Mouse (Mus musculus) kidney, embryonic 15.5 days (tissue): Measurements from ENCODE around the gene H2-M10.4. TPM values are rescaled to one million over a fixed set of nuclear protein-coding genes. Genes with fewer than 3 reads are reported as not detected.
"Not testable (repeated sequence)": the region's sequence is repeated elsewhere in the genome, so short reads cannot be mapped to it uniquely, and the experiment has no call there.

ENCODE experiments used
- ATAC-seq: fragments of 200-750 bp; cut with Nextera tagmentation; replicated peaks from 2 replicates; pipeline ENCODE4 v1.8.0; 2017; ENCODE audit warnings: moderate TSS enrichment; ENCODE audit not compliant: low FRiP score
- H3K27ac ChIP-seq: fragments of 300-500 bp; sonication (generic); 2 replicates; pipeline ENCODE4 v1.5.1; 2015; ENCODE audit warnings: mild to moderate bottlenecking, inconsistent platforms
- H3K27me3 ChIP-seq: fragments of 300-500 bp; sonication (generic); 2 replicates; pipeline ENCODE4 v1.6.1; 2015; ENCODE audit warnings: inconsistent platforms
- H3K36me3 ChIP-seq: fragments of 300-500 bp; sonication (generic); 2 replicates; pipeline ENCODE4 v1.6.1; 2015; ENCODE audit warnings: inconsistent platforms
- H3K4me1 ChIP-seq: fragments of 300-500 bp; sonication (generic); 2 replicates; pipeline ENCODE4 v1.6.1; 2015; ENCODE audit warnings: inconsistent platforms
- H3K4me2 ChIP-seq: fragments of 300-500 bp; sonication (generic); 2 replicates; pipeline ENCODE4 v1.6.1; 2015; ENCODE audit warnings: moderate library complexity, mild to moderate bottlenecking, inconsistent platforms
- H3K4me3 ChIP-seq: fragments of 300-500 bp; sonication (generic); replicated peaks from 2 replicates; pipeline ENCODE4 v1.5.1; 2015; ENCODE audit warnings: mild to moderate bottlenecking, inconsistent platforms
- H3K9ac ChIP-seq: fragments of 300-500 bp; sonication (generic); 2 replicates; pipeline ENCODE4 v1.6.1; 2015; ENCODE audit warnings: mild to moderate bottlenecking, inconsistent platforms
- H3K9me3 ChIP-seq: fragments of 300-500 bp; sonication (generic); replicated peaks from 2 replicates; pipeline ENCODE4 v1.6.1; 2016; ENCODE audit warnings: inconsistent platforms
- WGBS: fragments of 180-500 bp; shearing (Covaris S2); methylation state at CpG from one replicate; pipeline ENCODE4 v1.1.7; 2015; ENCODE audit warnings: mixed read lengths; 5-methylcytosine and 5-hydroxymethylcytosine counted together
- polyA plus RNA-seq: library from polyadenylated mRNA; unstranded; fragments of >200 nt; fragmentation: Nextera tagmentation; extraction: Ambion mirVana; gene quantifications from 2 replicates; pipeline ENCODE4 v1.2.1, GENCODE M21; 2015

H2-M10.4 gene
- polyA plus RNA-seq, result not detected in 2 replicates

DNA sequence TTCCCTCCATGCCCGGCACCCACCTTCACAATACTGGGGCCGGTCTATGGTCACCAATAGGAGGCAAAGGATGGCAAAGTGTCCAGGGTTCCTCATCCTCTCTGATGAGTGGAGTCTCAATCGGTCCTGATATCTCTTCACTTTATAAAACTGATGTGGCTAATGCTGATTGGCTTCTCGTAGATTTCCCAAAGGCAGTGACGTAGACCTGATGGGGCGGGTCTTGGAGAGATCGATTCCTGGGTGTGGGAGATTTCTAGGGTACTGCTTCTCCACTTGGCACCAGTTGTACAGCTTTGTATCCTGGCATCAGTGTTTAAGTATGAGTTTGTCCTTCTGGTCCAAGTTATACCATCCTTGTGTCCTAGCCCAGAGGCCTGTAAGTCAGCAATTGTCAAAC, at the start of gene H2-M10.4:
Gene H2-M10.4 (minus strand): TSS at position 101 of the 400 bp plus-strand sequence.
- no peak within 1 kb of the TSS for H3K9ac ChIP-seq
- H3K4me1 ChIP-seq, result no peaks in the 10 kb centered on the region
- ATAC-seq, result no peak
- no peaks in the 10 kb centered on the region for H3K9me3 ChIP-seq
- no peak within 1 kb of the TSS for H3K27ac ChIP-seq
- no peak within 1 kb of the TSS for H3K4me3 ChIP-seq
- H3K4me2 ChIP-seq, result no peak within 1 kb of the TSS
- no peaks in the 10 kb centered on the region for H3K27me3 ChIP-seq
- no peaks in the 10 kb centered on the region for H3K36me3 ChIP-seq
- 90% methylated on average over 7 of the region's 7 CpGs for WGBS

DNA sequence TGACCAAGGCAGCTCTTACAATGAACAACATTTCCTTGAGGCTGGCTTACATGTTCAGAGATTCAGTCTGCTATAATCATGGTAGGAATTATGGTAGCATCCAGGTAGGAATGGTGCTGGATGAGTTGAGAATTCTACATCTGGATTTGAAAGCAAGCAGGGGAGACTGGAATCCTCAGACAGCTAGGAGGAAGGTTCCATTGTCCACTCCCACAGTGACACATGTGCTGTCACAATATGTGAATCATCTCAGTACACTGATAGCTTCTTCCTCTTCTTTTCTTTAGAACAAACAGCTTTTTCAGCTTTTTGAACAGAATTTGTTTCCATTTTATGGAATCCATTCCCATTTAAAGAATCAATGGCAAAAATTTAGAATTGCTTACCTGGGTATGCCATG, 41.8 kb upstream of the H2-M10.4 start:
- H3K4me2 ChIP-seq, result no peak overlapping the region
- no peaks in the 10 kb centered on the region for H3K4me1 ChIP-seq
- no peak for ATAC-seq
- H3K36me3 ChIP-seq, result no peaks in the 10 kb centered on the region
- H3K27ac ChIP-seq, result no peak overlapping the region
- no peaks in the 10 kb centered on the region for H3K9me3 ChIP-seq
- H3K27me3 ChIP-seq, result no peaks in the 10 kb centered on the region
- H3K4me3 ChIP-seq, result no peak overlapping the region
- no peak overlapping the region for H3K9ac ChIP-seq

GRCm38 (mm10) chr17:36500435-36500834, 38.3 kb upstream of the H2-M10.4 start:
- 68% methylated on average over 1 of the region's 1 CpGs for WGBS
- Histone ChIP-seq H3K27ac (no peak overlapping the region), H3K27me3 (no peaks in the 10 kb centered on the region), H3K4me3 (no peak overlapping the region), H3K4me2 (no peak overlapping the region), H3K4me1 (no peaks in the 10 kb centered on the region), H3K9me3 (no peaks in the 10 kb centered on the region), H3K36me3 (no peaks in the 10 kb centered on the region), H3K9ac (no peak overlapping the region)
- ATAC-seq, result no peak

DNA sequence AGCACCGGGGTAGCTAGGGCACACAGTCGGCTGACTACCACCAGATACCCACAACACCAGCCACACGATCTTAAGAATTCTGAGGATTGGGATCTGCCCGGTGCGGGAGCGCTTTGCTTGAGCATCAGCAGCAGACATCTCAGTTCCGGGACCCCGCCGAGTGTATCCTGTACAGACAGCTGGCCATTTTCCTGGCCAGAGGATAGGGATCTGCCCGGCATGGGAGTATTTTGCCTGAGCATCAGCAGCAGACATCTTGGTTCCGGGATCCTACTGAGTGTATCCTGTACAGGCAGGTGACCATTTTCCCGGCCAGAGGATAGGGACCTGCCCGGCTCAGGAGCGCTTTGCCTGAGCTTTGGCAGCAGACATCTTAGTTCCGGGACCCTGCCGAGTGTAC, 26.0 kb upstream of the H2-M10.4 start:
- not testable (repeated sequence) for H3K4me2 ChIP-seq, H3K36me3 ChIP-seq, H3K27me3 ChIP-seq, H3K9ac ChIP-seq, H3K27ac ChIP-seq, H3K4me1 ChIP-seq, H3K9me3 ChIP-seq, ATAC-seq, H3K4me3 ChIP-seq
- 95% methylated on average over 16 of the region's 16 CpGs for WGBS

GRCm38 (mm10) chr17:36486687-36487230, 24.6 kb upstream of the H2-M10.4 start:
- ATAC-seq, result no peak
- Histone ChIP-seq H3K27ac (no peak overlapping the region), H3K9ac (no peak overlapping the region), H3K4me3 (no peak overlapping the region), H3K36me3 (no peaks in the 10 kb centered on the region), H3K9me3 (no peaks in the 10 kb centered on the region), H3K27me3 (no peaks in the 10 kb centered on the region), H3K4me2 (no peak overlapping the region), H3K4me1 (no peaks in the 10 kb centered on the region)
- WGBS, result 76% methylated on average over 1 of the region's 1 CpGs

GRCm38 (mm10) chr17:36483865-36484264, 21.7 kb upstream of the H2-M10.4 start:
- no peak overlapping the region for H3K9ac ChIP-seq
- H3K4me3 ChIP-seq, result no peak overlapping the region
- ATAC-seq, result no peak
- H3K36me3 ChIP-seq, result no peaks in the 10 kb centered on the region
- WGBS, result 86% methylated on average over 3 of the region's 3 CpGs
- H3K9me3 ChIP-seq, result no peaks in the 10 kb centered on the region
- H3K4me2 ChIP-seq, result no peak overlapping the region
- H3K27ac ChIP-seq, result no peak overlapping the region
- no peaks in the 10 kb centered on the region for H3K27me3 ChIP-seq
- H3K4me1 ChIP-seq, result no peaks in the 10 kb centered on the region

- no peaks in the 10 kb centered on the region for H3K4me1 ChIP-seq
Observed at GRCm38 (mm10) chr17:36456260-36456659, 5.9 kb downstream of the H2-M10.4 start.

DNA sequence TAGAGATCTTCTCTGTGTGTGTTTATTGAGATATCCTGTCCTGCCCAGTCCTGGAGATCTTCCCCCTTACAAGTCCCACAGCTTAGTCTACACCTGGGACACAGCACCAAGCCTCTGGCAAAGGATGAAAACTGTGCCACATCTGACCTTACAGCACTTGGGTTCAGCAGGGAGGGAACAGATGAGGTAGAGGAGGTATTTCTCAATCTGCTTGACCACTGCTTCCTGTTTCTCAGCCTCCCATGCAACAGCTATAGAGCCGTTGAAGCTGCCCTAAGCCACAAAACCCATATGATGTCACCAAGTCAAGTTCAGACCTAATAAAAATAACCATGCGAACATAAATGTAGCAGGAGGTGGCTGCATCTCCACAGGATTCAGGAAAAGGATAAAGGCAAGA, 30.7 kb downstream of the H2-M10.4 start:
- no peak overlapping the region for H3K4me3 ChIP-seq
- no peaks in the 10 kb centered on the region for H3K4me1 ChIP-seq
- 66% methylated on average over 2 of the region's 2 CpGs for WGBS
- H3K9me3 ChIP-seq, result no peaks in the 10 kb centered on the region
- no peaks in the 10 kb centered on the region for H3K36me3 ChIP-seq
- H3K27me3 ChIP-seq, result no peaks in the 10 kb centered on the region
- H3K9ac ChIP-seq, result no peak overlapping the region
- no peak overlapping the region for H3K4me2 ChIP-seq
- no peak for ATAC-seq
- H3K27ac ChIP-seq, result no peak overlapping the region

More at GRCm38 (mm10) chr17:36456260-36456659, 5.9 kb downstream of the H2-M10.4 start:
- no peak for ATAC-seq
- no peak overlapping the region for H3K27ac ChIP-seq
- no peaks in the 10 kb centered on the region for H3K9me3 ChIP-seq
- H3K36me3 ChIP-seq, result no peaks in the 10 kb centered on the region
- no peaks in the 10 kb centered on the region for H3K27me3 ChIP-seq
- WGBS, result 73% methylated on average over 4 of the region's 4 CpGs
- no peak overlapping the region for H3K4me3 ChIP-seq
- no peak overlapping the region for H3K9ac ChIP-seq
- H3K4me2 ChIP-seq, result no peak overlapping the region

GRCm38 (mm10) chr17:36418091-36418754, 43.9 kb downstream of the H2-M10.4 start:
- 0 out of 2 replicates have a peak, but pooled peaks have one; percentile 43 for ATAC-seq
- Histone ChIP-seq H3K36me3 (no peaks in the 10 kb centered on the region), H3K9me3 (no peaks in the 10 kb centered on the region), H3K9ac (no peak overlapping the region), H3K4me3 (no peak overlapping the region), H3K27me3 (no peaks in the 10 kb centered on the region), H3K27ac (no peak overlapping the region), H3K4me1 (no peaks in the 10 kb centered on the region), H3K4me2 (no peak overlapping the region)
- 23% methylated on average over 4 of the region's 4 CpGs for WGBS

DNA sequence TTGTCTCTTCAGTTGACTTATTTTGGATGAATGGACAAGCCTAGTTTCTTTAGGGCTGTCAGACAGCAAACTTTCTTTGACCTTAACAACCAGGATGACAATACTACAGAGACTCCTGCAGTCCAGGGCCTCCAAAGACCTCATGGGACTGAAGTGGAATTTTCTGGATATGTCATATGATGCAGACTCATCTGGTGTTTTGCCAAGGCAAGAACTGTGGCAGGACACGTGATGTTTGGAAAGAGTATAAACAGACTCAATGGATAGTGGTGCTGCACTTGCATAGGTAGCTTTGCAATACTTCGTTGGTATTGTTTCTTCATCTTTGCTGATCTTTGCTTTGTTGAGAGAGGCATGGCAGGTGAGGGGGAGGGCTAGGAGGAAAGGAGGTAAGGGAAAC, 44.7 kb downstream of the H2-M10.4 start:
- Histone ChIP-seq H3K27me3 (no peaks in the 10 kb centered on the region), H3K9me3 (no peaks in the 10 kb centered on the region), H3K27ac (no peak overlapping the region), H3K4me2 (no peak overlapping the region), H3K4me1 (no peaks in the 10 kb centered on the region), H3K4me3 (no peak overlapping the region), H3K9ac (no peak overlapping the region), H3K36me3 (no peaks in the 10 kb centered on the region)
- ATAC-seq, result no peak
- WGBS, result 51% methylated on average over 2 of the region's 2 CpGs

DNA sequence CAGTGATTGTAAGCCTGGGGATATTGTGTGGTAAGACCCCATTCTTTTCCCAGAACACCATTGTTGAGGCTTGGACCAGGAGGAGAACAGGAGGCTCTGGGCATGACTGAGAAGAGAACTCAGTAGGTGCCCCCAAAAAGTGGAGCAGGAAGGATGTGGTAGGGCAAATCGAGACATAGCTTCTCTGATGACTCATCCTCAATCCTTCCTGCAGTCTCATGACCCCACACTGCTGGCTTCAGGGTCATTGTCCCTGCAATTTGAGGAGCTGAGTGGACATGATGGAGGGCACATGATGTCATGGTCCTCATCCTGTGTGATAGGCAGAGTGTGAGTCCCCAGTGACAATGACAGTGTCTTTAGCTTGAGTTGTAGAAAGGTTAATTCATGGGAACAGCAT, 46.7 kb downstream of the H2-M10.4 start:
- 57% methylated on average over 1 of the region's 1 CpGs for WGBS
- no peak for ATAC-seq

GRCm38 (mm10) chr17:36414361-36414760, 47.8 kb downstream of the H2-M10.4 start:
- Histone ChIP-seq H3K4me3 (no peak overlapping the region), H3K4me1 (no peaks in the 10 kb centered on the region), H3K9ac (no peak overlapping the region), H3K27ac (no peak overlapping the region), H3K36me3 (no peaks in the 10 kb centered on the region), H3K9me3 (no peaks in the 10 kb centered on the region), H3K27me3 (no peaks in the 10 kb centered on the region), H3K4me2 (no peak overlapping the region)
- 72% methylated on average over 1 of the region's 1 CpGs for WGBS
- ATAC-seq, result no peak

More for the DNA sequence above, 46.7 kb downstream of the H2-M10.4 start:
- no peak overlapping the region for H3K27ac ChIP-seq
- H3K9ac ChIP-seq, result no peak overlapping the region
- no peaks in the 10 kb centered on the region for H3K4me1 ChIP-seq
- H3K36me3 ChIP-seq, result no peaks in the 10 kb centered on the region
- no peaks in the 10 kb centered on the region for H3K9me3 ChIP-seq
- no peaks in the 10 kb centered on the region for H3K27me3 ChIP-seq
- no peak overlapping the region for H3K4me2 ChIP-seq
- no peak overlapping the region for H3K4me3 ChIP-seq
